Mouse (Mus musculus) kidney, postnatal 4 days (tissue): ENCODE results near the gene Cenpx.
"Not testable (repeated sequence)": the region's sequence is repeated elsewhere in the genome, so short reads cannot be mapped to it uniquely, and the experiment has no call there.

Source experiments
- DNase-seq, 2 experiments: peaks; one replicate each; pipeline ENCODE4 v3.0.0; 2021; ENCODE audit warnings: mixed read lengths in 2 of 2

Cenpx gene

GRCm38 (mm10) chr11:120695184-120695583 lies 18.4 kb downstream of the Cenpx start:
- DNase-seq, result peak; percentile 31 to 51

- no peak for DNase-seq
Observed at GRCm38 (mm10) chr11:120693461-120693860, 20.1 kb downstream of the Cenpx start.

- DNase-seq, result no peak
Observed at GRCm38 (mm10) chr11:120692471-120693011, 21.0 kb downstream of the Cenpx start.

GRCm38 (mm10) chr11:120689365-120689764 lies 24.2 kb downstream of the Cenpx start:
- DNase-seq, result no peak

GRCm38 (mm10) chr11:120686650-120687272 lies 26.8 kb downstream of the Cenpx start:
- DNase-seq, result no peak

- no peak for DNase-seq
Observed at GRCm38 (mm10) chr11:120684660-120685059, 28.9 kb downstream of the Cenpx start.

- no peak for DNase-seq
Observed at GRCm38 (mm10) chr11:120684086-120684485, 29.5 kb downstream of the Cenpx start.

- DNase-seq, result no peak
Observed at GRCm38 (mm10) chr11:120683536-120683935, 30.0 kb downstream of the Cenpx start.

GRCm38 (mm10) chr11:120682683-120683082 lies 30.9 kb downstream of the Cenpx start:
- no peak for DNase-seq

GRCm38 (mm10) chr11:120679909-120680308 lies 33.6 kb downstream of the Cenpx start:
- DNase-seq, result peak; percentile 50 to 62

GRCm38 (mm10) chr11:120676951-120677350 lies 36.6 kb downstream of the Cenpx start:
- no peak for DNase-seq

GRCm38 (mm10) chr11:120675875-120676274 lies 37.7 kb downstream of the Cenpx start:
- not testable (repeated sequence) for DNase-seq

GRCm38 (mm10) chr11:120673594-120674122 lies 39.9 kb downstream of the Cenpx start:
- DNase-seq, result no peak

GRCm38 (mm10) chr11:120672687-120673593 lies 40.6 kb downstream of the Cenpx start, which contains the start of gene Aspscr1:
TSS of gene Aspscr1 (plus strand) at chr11:120672973.
- DNase-seq, result peak; percentile 98 to 99

- peak in 1 of 2 experiments; percentile 25 for DNase-seq
Observed at GRCm38 (mm10) chr11:120666617-120667016, 46.9 kb downstream of the Cenpx start.

- DNase-seq, result peak; percentile 70 to 72
Observed at GRCm38 (mm10) chr11:120665406-120665805, 48.1 kb downstream of the Cenpx start.

GRCm38 (mm10) chr11:120663714-120664113 lies 49.8 kb downstream of the Cenpx start:
- DNase-seq, result no peak

GRCm38 (mm10) chr11:120662759-120663158 lies 50.8 kb downstream of the Cenpx start:
- DNase-seq, result no peak

- peak in 1 of 2 experiments; percentile 49 for DNase-seq
Observed at GRCm38 (mm10) chr11:120661076-120661460, 52.5 kb downstream of the Cenpx start, which contains the start of gene Notum. TSS of gene Notum (minus strand) at chr11:120661175.
